Mouse (Mus musculus) small intestine, adult 2 months (tissue): ENCODE data around the gene Trex2.

Source experiments
- CTCF ChIP-seq: fragments of 200-500 bp; IDR thresholded peaks from 2 replicates; pipeline ENCODE4 v1.5.1; 2012; ENCODE audit warnings: low read depth, mild to moderate bottlenecking, control low read depth, inconsistent platforms, low read length, moderate library complexity, mixed read lengths; ENCODE audit not compliant: insufficient replicate concordance, insufficient read length; ENCODE audit errors: extremely low read depth
- POLR2A ChIP-seq: fragments of 200-500 bp; IDR thresholded peaks from 2 replicates; pipeline ENCODE4 v1.6.1; 2012; ENCODE audit warnings: low read depth, mild to moderate bottlenecking, control low read depth, inconsistent platforms, low read length, moderate library complexity

- TF ChIP-seq CTCF (no peak), POLR2A (no peak)
These were observed 25.6 kb upstream of the Trex2 start for GRCm38 (mm10) chrX:73460792-73461191.
